Mouse (Mus musculus) heart, postnatal 4 days (tissue): ENCODE data around the gene Tcte1. TPM values are rescaled to one million over a fixed set of nuclear protein-coding genes. Genes with fewer than 3 reads are reported as not detected.

Source experiments
- DNase-seq: peaks from one replicate; pipeline ENCODE4 v3.0.0; 2021
- total RNA-seq, 2 experiments: library from RNA; stranded (reverse); gene quantifications; 2 replicates each; pipeline ENCODE4 v1.2.3; 2021

The Tcte1 gene
- total RNA-seq, 2 experiments from 2014 or later: not detected

DNA sequence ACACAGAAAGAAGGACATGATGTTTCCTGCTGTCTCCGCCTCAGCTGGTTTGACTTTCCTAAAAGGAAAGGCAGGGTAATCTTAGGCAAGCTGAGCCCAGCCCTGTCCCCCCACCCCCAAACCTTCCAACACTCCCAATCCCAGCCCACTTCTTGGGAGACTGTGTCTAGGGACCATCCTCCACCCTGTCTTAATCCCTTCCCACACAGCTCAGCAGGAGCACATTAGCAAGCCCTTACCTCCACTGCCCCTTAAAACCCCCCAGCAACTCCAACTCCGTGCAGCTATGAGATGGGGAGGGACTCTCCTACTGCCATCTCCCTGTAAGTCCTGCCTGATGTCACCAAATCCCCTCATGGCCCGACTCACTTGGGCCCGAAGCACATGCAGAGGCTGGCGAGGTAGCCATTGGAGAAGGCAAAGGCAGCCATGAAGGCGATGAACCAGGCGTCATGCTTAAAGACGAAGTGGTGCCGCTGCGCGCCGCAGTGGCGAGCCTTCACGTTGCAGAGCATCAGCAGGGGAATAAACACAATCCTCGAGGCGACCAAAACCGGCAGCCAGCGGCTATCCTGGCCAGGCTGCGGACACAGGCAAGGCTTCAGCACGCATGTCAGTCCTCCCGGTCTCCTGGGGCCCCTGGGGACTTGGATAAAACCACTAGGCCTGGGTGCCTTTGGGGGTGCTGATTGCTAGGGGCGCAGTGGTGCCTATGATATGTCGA, 62.7 kb downstream of the Tcte1 start:
- DNase-seq: no peak

DNA sequence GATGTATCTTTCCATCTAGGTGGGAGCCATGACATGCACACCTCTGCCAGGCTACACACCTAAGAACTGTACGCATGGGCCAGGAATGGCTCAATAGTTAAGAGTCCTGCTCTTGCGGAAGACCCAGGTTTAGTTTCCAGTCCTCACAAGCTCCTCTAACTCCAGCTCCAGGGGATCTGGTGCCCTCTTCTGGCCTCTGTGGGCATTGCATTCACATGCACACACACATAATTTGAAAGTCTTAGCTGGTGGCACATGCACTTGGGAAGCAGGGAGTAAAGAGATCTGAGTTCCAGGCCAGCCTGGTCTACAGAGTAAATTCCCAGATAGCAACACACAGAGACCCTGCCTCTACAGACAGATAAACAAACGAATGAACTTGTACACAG, 63.2 kb downstream of the Tcte1 start:
- peak; percentile 59 for DNase-seq

DNA sequence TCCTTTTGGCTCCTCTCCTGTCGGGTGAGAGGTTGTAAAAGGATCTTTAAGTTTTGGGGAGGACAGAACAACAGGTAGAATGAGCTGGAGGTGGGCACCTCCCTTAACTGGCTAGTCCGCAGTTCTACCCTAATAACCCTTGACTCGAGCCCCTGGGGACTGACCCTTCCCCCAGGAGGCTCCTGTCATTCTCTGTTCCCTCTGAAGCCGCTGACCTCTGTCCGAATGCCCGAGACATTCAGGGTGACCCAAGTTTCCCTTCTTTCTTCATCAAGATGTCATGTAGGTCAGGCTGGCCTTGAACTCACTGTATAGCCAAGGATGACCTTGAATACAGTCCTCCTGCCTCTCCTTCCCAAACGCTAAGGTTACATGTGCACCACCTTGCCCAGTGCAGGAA, 65.1 kb downstream of the Tcte1 start:
- no peak for DNase-seq

DNA sequence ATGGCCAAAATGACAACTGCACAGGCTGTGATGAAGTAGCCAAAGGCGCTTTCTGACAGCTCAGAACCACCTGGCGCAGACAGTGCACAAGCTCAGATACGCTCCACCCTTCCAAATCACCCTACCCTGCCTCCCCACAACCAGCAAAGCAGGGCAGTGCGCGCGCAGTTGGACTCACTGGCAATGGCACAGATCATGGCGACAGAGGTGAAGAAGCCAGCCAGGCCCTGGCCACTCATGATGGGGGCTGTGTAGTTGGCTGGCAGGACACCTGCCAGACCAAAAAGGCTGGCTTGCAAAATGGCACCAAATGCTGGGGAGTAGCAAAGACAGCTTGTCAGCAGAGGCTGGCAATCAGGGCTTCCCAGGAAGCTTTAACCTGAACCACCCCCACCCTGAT, 66.0 kb downstream of the Tcte1 start:
- DNase-seq: no peak

DNA sequence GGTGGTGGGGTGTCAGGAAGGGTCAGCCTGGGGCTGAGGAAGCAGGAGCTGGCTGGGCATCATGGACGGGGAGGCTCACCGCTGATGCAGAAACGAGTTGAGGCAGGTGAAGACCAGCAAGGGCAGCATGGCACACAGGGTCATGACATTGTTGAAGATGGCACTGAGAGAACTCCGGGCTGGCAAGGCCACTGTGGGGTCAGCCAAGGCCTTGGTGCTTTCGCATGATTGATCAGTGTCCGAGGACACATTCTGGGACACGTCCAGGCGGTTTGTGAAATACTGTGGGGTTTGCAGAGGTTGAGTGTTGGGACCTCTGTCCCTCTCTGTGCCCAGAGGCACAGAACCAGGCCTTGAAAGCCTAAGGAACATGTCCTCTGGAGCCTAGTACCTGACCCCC, 66.6 kb downstream of the Tcte1 start:
- DNase-seq: no peak

DNA sequence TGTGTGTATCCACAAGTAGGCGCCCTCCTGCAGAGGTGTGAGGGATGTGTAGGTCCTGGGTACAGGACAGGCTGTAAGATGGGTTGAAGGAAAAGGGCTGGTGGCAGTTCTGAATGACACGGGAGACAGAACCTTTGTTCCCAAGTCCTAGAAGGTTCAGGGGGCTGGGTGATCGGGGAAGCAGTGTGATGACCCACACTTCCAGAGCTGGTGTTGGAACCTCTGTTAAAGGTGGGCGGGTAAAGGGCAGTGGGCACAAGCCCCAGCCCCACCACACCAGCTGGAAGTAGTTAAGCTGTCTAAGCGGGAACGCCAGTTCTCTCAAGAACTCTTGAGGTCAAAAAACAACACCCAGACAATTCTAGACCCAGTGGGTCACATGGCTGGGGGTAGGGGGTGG, 67.2 kb downstream of the Tcte1 start:
- DNase-seq: no peak

DNA sequence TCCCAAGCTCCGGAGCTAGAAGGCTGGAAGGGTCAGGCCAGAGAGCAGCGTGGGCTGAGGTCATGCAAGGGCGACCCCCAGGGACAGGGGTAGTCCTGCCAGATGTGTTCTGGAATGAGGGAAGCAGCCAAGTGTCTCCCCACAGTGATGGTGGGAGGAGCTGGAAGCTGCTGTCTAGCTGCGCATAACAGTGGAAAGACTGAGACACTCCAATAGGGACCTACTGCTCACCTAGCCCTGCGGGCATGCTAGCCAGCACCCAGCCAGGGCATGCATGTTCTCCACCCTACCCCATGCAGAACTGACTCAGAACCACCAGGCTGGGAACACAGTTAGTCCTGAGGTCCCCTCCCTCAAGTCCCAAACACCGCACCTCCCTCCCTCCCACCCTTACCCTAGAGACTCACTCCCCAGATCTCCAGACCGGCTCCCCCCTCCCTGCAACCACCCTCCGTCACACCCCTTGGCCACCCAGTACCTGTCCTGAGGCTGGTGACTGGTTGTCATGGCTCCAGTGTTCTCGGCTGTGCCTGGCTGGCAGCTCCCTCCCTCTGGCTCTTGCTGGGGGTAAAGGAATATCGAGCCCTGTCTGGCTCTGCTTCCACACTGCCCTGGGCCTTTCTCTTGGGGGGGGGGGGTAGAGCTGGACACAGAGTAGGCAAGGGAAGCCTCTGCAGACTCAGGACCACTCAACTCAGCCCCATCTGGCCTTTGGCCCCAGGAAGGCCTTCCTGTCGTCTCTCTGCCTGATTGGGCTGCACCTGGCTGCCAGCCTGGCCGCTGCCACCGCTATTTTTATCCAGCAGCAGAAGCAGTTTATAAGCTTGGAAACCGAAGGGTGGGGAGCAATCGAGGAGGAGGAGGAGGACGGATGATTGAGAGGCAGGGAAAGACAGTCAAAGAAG, 68.7 kb downstream of the Tcte1 start:
- DNase-seq: peak; percentile 75

Other genes starting within 250 kb of the Tcte1 start
- gene Cdc5l, start 89.7 kb upstream of the Tcte1 start, total RNA-seq: 10 to 100 TPM; 52.4 to 54.4 TPM
- gene Spats1, start 48.0 kb upstream of the Tcte1 start, total RNA-seq: under 1 TPM; 0.71 to 0.92 TPM
- gene Aars2, start 16.6 kb upstream of the Tcte1 start, total RNA-seq: 10 to 100 TPM; 21.5 to 21.9 TPM
- under 1 TPM; 0.20 to 0.24 TPM for gene Tmem151b, start 26.2 kb downstream of the Tcte1 start, total RNA-seq
- gene Nfkbie, start 32.3 kb downstream of the Tcte1 start, total RNA-seq: 1 to 10 TPM; 1.5 to 1.9 TPM
- gene Slc35b2, start 40.4 kb downstream of the Tcte1 start, total RNA-seq: 10 to 100 TPM; 37.3 to 39.2 TPM
- 1,000 to 10,000 TPM; 1,093 to 1,133 TPM for gene Hsp90ab1, start 49.8 kb downstream of the Tcte1 start, total RNA-seq
- 10 to 100 TPM; 77.9 to 96.2 TPM for gene Slc29a1, start 76.2 kb downstream of the Tcte1 start, total RNA-seq
- gene Mymx, start 78.7 kb downstream of the Tcte1 start, total RNA-seq: not detected
- 1 to 10 TPM in 1 of 2 experiments, not detected in 1; 1.3 TPM for gene Capn11, start 135.9 kb downstream of the Tcte1 start, total RNA-seq
- 10 to 100 TPM; 89.8 to 90.8 TPM for gene Mrpl14, start 162.9 kb downstream of the Tcte1 start, total RNA-seq
- gene Tmem63b, start 163.5 kb downstream of the Tcte1 start, total RNA-seq: 10 to 100 TPM; 74.3 to 77.1 TPM
- under 1 TPM in 1 of 2 experiments, not detected in 1; 0.97 TPM for gene 1600014C23Rik, start 210.4 kb downstream of the Tcte1 start, total RNA-seq